Mouse (Mus musculus) spleen, embryonic (tissue): ENCODE results near the gene Casp3.

Experiments used
- CTCF ChIA-PET: fragments of 350-600 bp; sonication (Branson Sonifier 250); formaldehyde crosslinking; loops from one replicate; lab custom pipeline; 2022; lab: Charles Lee

Casp3 gene

GRCm38 (mm10) chr8:46655919-46656318 lies 38.8 kb downstream of the Casp3 start:
- CTCF ChIA-PET, result no interaction called here

GRCm38 (mm10) chr8:46671496-46671895 lies 54.4 kb downstream of the Casp3 start:
- CTCF ChIA-PET, result interaction anchor here (0.5 to 1.7 kb wide), 2 partner anchors 275 to 576 kb away, joined by 7 to 9 read pairs; no protein-coding TSS in a partner anchor

GRCm38 (mm10) chr8:46680671-46681365 lies 63.7 kb downstream of the Casp3 start:
- CTCF ChIA-PET, result interaction anchor here (0.5 to 0.7 kb wide), 3 partner anchors 39 to 1017 kb away, joined by 4 to 12 read pairs (median 6); no protein-coding TSS in a partner anchor

- CTCF ChIA-PET, result interaction anchor here (0.6 kb wide), 1 partner anchor 68 kb away, joined by 3 read pairs; no protein-coding TSS in a partner anchor
Measured at GRCm38 (mm10) chr8:46686664-46687336, 69.7 kb downstream of the Casp3 start.
